Mouse (Mus musculus) liver, embryonic 12.5 days (tissue): ENCODE results near the gene Car6. TPM values are rescaled to one million over a fixed set of nuclear protein-coding genes. Genes with fewer than 3 reads are reported as not detected.
A peak's percentile ranks its signal among the peaks of the same experiment; 100 is the strongest.

ENCODE experiments used
- ATAC-seq: fragments of 200-750 bp; cut with Nextera tagmentation; 2 replicates; pipeline ENCODE4 v1.8.0; 2017; ENCODE audit warnings: moderate number of reproducible peaks, mild to moderate bottlenecking, moderate library complexity
- H3K27ac ChIP-seq: fragments of 300-500 bp; sonication (generic); 2 replicates; pipeline ENCODE4 v1.5.1; 2016; ENCODE audit warnings: mild to moderate bottlenecking
- H3K27me3 ChIP-seq: fragments of 300-500 bp; sonication (generic); replicated peaks from 2 replicates; pipeline ENCODE4 v1.6.1; 2016; ENCODE audit warnings: mild to moderate bottlenecking, moderate library complexity
- H3K36me3 ChIP-seq: fragments of 300-500 bp; sonication (generic); 2 replicates; pipeline ENCODE4 v1.6.1; 2016; ENCODE audit warnings: mild to moderate bottlenecking, moderate library complexity
- H3K4me1 ChIP-seq: fragments of 300-500 bp; sonication (generic); 2 replicates; pipeline ENCODE4 v1.6.1; 2016
- H3K4me2 ChIP-seq: fragments of 300-500 bp; sonication (generic); 2 replicates; pipeline ENCODE4 v1.6.1; 2016; ENCODE audit warnings: mild to moderate bottlenecking, moderate library complexity
- H3K4me3 ChIP-seq: fragments of 300-500 bp; sonication (generic); 2 replicates; pipeline ENCODE4 v1.5.1; 2016; ENCODE audit warnings: mild to moderate bottlenecking, moderate library complexity
- H3K9ac ChIP-seq: fragments of 300-500 bp; sonication (generic); 2 replicates; pipeline ENCODE4 v1.6.1; 2016; ENCODE audit warnings: mild to moderate bottlenecking, moderate library complexity
- H3K9me3 ChIP-seq: fragments of 300-500 bp; sonication (generic); replicated peaks from 2 replicates; pipeline ENCODE4 v1.6.1; 2016; ENCODE audit warnings: mild to moderate bottlenecking, moderate library complexity
- WGBS: fragments of 180-500 bp; shearing (Covaris S2); methylation state at CpG from one replicate; pipeline ENCODE4 v1.1.7; 2016; ENCODE audit not compliant: insufficient replicate concordance; 5-methylcytosine and 5-hydroxymethylcytosine counted together
- polyA plus RNA-seq: library from polyadenylated mRNA; unstranded; fragments of >200 nt; fragmentation: Nextera tagmentation; extraction: Ambion mirVana; gene quantifications from 2 replicates; pipeline ENCODE4 v1.2.1, GENCODE M21; 2016

Car6 gene
- polyA plus RNA-seq, 1 experiment from 2014 or later, result not detected

DNA sequence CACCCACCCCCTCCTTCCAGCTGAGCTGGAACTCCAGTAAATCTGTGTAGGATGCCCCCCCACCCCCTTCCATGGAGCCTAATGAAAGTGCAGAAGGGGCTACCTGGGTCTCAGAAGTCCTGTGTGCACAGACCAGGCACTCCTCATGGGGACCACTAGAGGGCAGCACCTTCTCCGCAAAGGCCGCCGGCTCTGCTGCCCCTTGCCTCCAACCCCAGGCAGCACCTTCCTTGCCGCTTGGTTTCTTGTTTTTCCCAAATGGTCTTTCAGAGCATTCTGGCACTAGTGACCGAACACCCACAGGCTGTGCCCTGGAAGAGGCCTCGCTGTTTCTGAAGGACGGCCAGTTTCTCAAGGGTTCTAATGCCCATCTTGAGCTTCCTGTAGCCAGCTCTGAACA lies 24.6 kb downstream of the Car6 start:
- ATAC-seq, result no peak
- 7% methylated on average over 7 of the region's 7 CpGs for WGBS
- Histone ChIP-seq H3K9ac (0 out of 2 replicates have a peak overlapping the region, but pooled peaks have one; percentile 15), H3K4me2 (peak overlapping the region; percentile 56), H3K4me3 (0 out of 2 replicates have a peak overlapping the region, but pooled peaks have one; percentile 10), H3K27me3 (no peaks in the 10 kb centered on the region), H3K4me1 (peaks cover 23% of the 10 kb centered on the region), H3K36me3 (no peaks in the 10 kb centered on the region), H3K9me3 (peaks cover 5% of the 10 kb centered on the region; the same call in 1 of the 2 replicates), H3K27ac (no peak overlapping the region)

- Histone ChIP-seq H3K9ac (no peak overlapping the region), H3K4me1 (peaks cover 25% of the 10 kb centered on the region), H3K4me2 (no peak overlapping the region), H3K9me3 (no peaks in the 10 kb centered on the region), H3K4me3 (no peak overlapping the region), H3K27me3 (no peaks in the 10 kb centered on the region), H3K27ac (no peak overlapping the region), H3K36me3 (no peaks in the 10 kb centered on the region)
- ATAC-seq, result no peak
- 89% methylated on average over 14 of the region's 14 CpGs for WGBS
These were observed 27.1 kb downstream of the Car6 start for GRCm38 (mm10) chr4:150174027-150174426.

- peaks cover 25% of the 10 kb centered on the region for H3K4me1 ChIP-seq
- no peaks in the 10 kb centered on the region for H3K27me3 ChIP-seq
- 59% methylated on average over 10 of the region's 10 CpGs for WGBS
- no peak overlapping the region for H3K4me3 ChIP-seq
- no peak overlapping the region for H3K27ac ChIP-seq
- ATAC-seq, result no peak; the same call in 1 of the 2 replicates
- H3K4me2 ChIP-seq, result peak overlapping the region; percentile 22; the same call in 1 of the 2 replicates
- no peaks in the 10 kb centered on the region for H3K36me3 ChIP-seq
- no peaks in the 10 kb centered on the region for H3K9me3 ChIP-seq
- no peak overlapping the region for H3K9ac ChIP-seq
These were observed 27.9 kb downstream of the Car6 start for GRCm38 (mm10) chr4:150173281-150173680.

GRCm38 (mm10) chr4:150172107-150172506 lies 29.0 kb downstream of the Car6 start:
- Histone ChIP-seq H3K9me3 (no peaks in the 10 kb centered on the region), H3K9ac (no peak overlapping the region), H3K27ac (no peak overlapping the region), H3K4me2 (no peak overlapping the region), H3K36me3 (no peaks in the 10 kb centered on the region), H3K27me3 (no peaks in the 10 kb centered on the region), H3K4me3 (no peak overlapping the region), H3K4me1 (peaks cover 23% of the 10 kb centered on the region)
- peak; percentile 72 for ATAC-seq
- WGBS, result 33% methylated on average over 8 of the region's 8 CpGs

- H3K27me3 ChIP-seq, result no peaks in the 10 kb centered on the region; the same call in 1 of the 2 replicates
- H3K9ac ChIP-seq, result no peak overlapping the region
- no peak overlapping the region for H3K4me3 ChIP-seq
- H3K27ac ChIP-seq, result no peak overlapping the region
- peaks cover 20% of the 10 kb centered on the region for H3K4me1 ChIP-seq
- peaks cover 10% of the 10 kb centered on the region; the same call in 1 of the 2 replicates for H3K9me3 ChIP-seq
- WGBS, result 65% methylated on average over 10 of the region's 10 CpGs
- H3K4me2 ChIP-seq, result no peak overlapping the region
- no peak for ATAC-seq
- H3K36me3 ChIP-seq, result no peaks in the 10 kb centered on the region
These were observed 32.7 kb downstream of the Car6 start for GRCm38 (mm10) chr4:150168406-150168805.

- WGBS, result 44% methylated on average over 13 of the region's 13 CpGs
- peak; percentile 70 for ATAC-seq
- Histone ChIP-seq H3K4me3 (no peak overlapping the region), H3K27ac (no peak overlapping the region), H3K9me3 (peaks cover 14% of the 10 kb centered on the region; the same call in 1 of the 2 replicates), H3K4me1 (peaks cover 5% of the 10 kb centered on the region), H3K4me2 (peak overlapping the region; percentile 39), H3K36me3 (no peaks in the 10 kb centered on the region), H3K27me3 (peaks cover 5% of the 10 kb centered on the region; the same call in 1 of the 2 replicates), H3K9ac (no peak overlapping the region)
These were observed 36.3 kb downstream of the Car6 start for GRCm38 (mm10) chr4:150164875-150165274.

GRCm38 (mm10) chr4:150162561-150163169 lies 38.5 kb downstream of the Car6 start:
- H3K36me3 ChIP-seq, result no peaks in the 10 kb centered on the region
- ATAC-seq, result no peak
- WGBS, result 57% methylated on average over 13 of the region's 13 CpGs
- H3K27ac ChIP-seq, result no peak overlapping the region
- peaks cover 14% of the 10 kb centered on the region; the same call in 1 of the 2 replicates for H3K9me3 ChIP-seq
- peaks cover 20% of the 10 kb centered on the region; the same call in 1 of the 2 replicates for H3K27me3 ChIP-seq
- H3K9ac ChIP-seq, result no peak overlapping the region
- H3K4me2 ChIP-seq, result no peak overlapping the region
- no peak overlapping the region for H3K4me3 ChIP-seq
- peaks cover 5% of the 10 kb centered on the region for H3K4me1 ChIP-seq

- Histone ChIP-seq H3K27me3 (peaks cover 25% of the 10 kb centered on the region; the same call in 1 of the 2 replicates), H3K36me3 (no peaks in the 10 kb centered on the region), H3K4me1 (no peaks in the 10 kb centered on the region), H3K9ac (no peak overlapping the region), H3K4me2 (no peak overlapping the region), H3K4me3 (no peak overlapping the region), H3K9me3 (peaks cover 14% of the 10 kb centered on the region; the same call in 1 of the 2 replicates), H3K27ac (no peak overlapping the region)
- no peak for ATAC-seq
- 61% methylated on average over 2 of the region's 2 CpGs for WGBS
These were observed 41.7 kb downstream of the Car6 start for GRCm38 (mm10) chr4:150159458-150159857.

DNA sequence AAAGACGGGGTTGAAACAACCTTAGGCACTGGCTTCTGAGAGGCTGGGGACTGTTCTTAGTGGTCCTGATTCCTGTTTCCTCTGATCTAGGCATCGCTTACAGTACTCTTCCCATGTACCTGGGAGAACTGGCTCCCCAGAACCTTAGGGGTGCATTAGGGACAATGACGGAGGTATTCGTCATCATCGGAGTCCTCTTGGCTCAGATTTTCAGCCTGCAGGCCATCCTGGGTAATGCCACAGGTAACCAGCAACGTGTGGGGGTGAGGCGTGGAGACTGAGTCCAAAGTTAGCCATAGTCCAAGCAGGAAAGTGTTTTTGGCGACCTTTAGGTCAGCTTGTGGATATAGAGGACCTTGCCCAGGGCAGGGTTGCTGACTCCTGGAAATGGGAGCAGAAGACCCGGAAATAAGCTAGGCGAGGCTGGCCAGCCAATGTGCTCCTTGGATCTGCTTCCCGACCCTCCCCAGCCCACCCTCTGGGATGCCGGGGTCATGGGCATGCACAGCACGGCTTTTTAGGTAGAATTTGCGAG lies 43.7 kb downstream of the Car6 start:
- Histone ChIP-seq H3K9me3 (no peaks in the 10 kb centered on the region), H3K27me3 (peaks cover 25% of the 10 kb centered on the region; the same call in 1 of the 2 replicates), H3K27ac (no peak overlapping the region), H3K36me3 (no peaks in the 10 kb centered on the region), H3K4me1 (peaks cover 6% of the 10 kb centered on the region), H3K4me2 (no peak overlapping the region), H3K4me3 (no peak overlapping the region), H3K9ac (no peak overlapping the region)
- ATAC-seq, result no peak
- WGBS, result 52% methylated on average over 14 of the region's 14 CpGs

GRCm38 (mm10) chr4:150155731-150156130 lies 45.4 kb downstream of the Car6 start:
- no peak overlapping the region for H3K9ac ChIP-seq
- H3K4me1 ChIP-seq, result peaks cover 12% of the 10 kb centered on the region
- H3K27me3 ChIP-seq, result peaks cover 25% of the 10 kb centered on the region; the same call in 1 of the 2 replicates
- H3K36me3 ChIP-seq, result no peaks in the 10 kb centered on the region
- 52% methylated on average over 4 of the region's 4 CpGs for WGBS
- H3K27ac ChIP-seq, result no peak overlapping the region
- no peak for ATAC-seq
- no peaks in the 10 kb centered on the region for H3K9me3 ChIP-seq
- no peak overlapping the region for H3K4me3 ChIP-seq
- H3K4me2 ChIP-seq, result no peak overlapping the region

DNA sequence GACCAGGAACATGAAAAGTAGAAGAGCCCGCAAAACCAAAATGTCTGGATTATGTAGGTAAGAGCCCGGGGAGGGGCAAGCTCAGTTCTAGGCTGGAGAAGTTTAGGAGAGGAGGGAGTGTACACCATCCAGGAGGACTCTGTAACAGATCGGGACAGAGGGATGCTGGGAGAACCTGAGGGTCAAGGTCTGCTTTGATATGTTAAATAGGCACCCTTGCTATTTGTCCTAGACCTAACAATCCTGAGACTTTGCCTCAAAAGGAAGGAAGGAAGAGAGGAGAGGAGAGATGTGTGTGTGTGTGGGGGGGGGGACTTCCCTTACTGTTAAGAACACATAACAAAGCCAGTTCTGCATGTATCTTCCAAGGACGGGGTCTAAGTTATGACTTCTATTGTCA lies 45.8 kb downstream of the Car6 start:
- WGBS, result 75% methylated on average over 4 of the region's 4 CpGs

GRCm38 (mm10) chr4:150152483-150152882 lies 48.6 kb downstream of the Car6 start:
- 0 out of 2 replicates have a peak overlapping the region, but pooled peaks have one; percentile 6 for H3K4me2 ChIP-seq
- 32% methylated on average over 8 of the region's 8 CpGs for WGBS
- no peak overlapping the region for H3K9ac ChIP-seq
- H3K9me3 ChIP-seq, result 0 out of 2 replicates have a peak, but pooled peaks cover 3% of the 10 kb centered on the region
- peaks cover 4% of the 10 kb centered on the region; the same call in 1 of the 2 replicates for H3K27me3 ChIP-seq
- no peaks in the 10 kb centered on the region for H3K36me3 ChIP-seq
- H3K27ac ChIP-seq, result no peak overlapping the region; the same call in 1 of the 2 replicates
- no peak overlapping the region for H3K4me3 ChIP-seq
- ATAC-seq, result peak; percentile 88
- H3K4me1 ChIP-seq, result peaks cover 12% of the 10 kb centered on the region

More for the DNA sequence above, 45.8 kb downstream of the Car6 start:
- no peak for ATAC-seq
- no peaks in the 10 kb centered on the region for H3K36me3 ChIP-seq
- no peak overlapping the region for H3K4me2 ChIP-seq
- H3K27ac ChIP-seq, result no peak overlapping the region
- H3K9me3 ChIP-seq, result no peaks in the 10 kb centered on the region
- peaks cover 12% of the 10 kb centered on the region for H3K4me1 ChIP-seq
- no peak overlapping the region for H3K9ac ChIP-seq
- no peak overlapping the region for H3K4me3 ChIP-seq
- peaks cover 24% of the 10 kb centered on the region; the same call in 1 of the 2 replicates for H3K27me3 ChIP-seq
